Mouse (Mus musculus) frontal cortex, postnatal 25 days (tissue): ENCODE results near the gene Scyl1.

Experiments
- DNase-seq, 2 experiments: peaks; one replicate each; pipeline ENCODE4 v3.0.0; 2022; ENCODE audit warnings: low spot score in 2 of 2

Gene Scyl1

GRCm38 (mm10) chr19:5715793-5716688 is 55.2 kb downstream of the Scyl1 start:
- peak in 1 of 2 experiments; percentile 41 for DNase-seq

DNA sequence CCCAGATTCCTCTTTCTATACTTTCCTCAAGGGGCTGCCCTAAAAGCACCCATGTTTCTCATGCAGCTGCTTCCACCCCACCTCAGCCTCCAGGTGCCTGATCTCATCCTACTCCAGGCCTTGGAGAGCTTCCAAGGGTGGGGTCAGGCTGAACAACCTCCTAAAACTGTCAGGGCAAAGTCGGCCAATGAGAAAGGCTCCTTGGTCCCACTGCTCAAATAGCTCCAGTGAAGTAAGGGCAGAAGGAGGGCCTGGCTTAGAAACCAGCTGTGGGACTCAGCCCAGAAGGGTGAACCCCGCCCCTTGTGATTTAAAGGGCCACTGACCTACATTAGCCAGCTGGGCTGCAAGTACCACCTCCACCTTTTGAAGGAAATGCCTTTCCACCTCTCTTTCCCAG is 57.5 kb downstream of the Scyl1 start:
- DNase-seq = no peak

- no peak for DNase-seq
Measured at GRCm38 (mm10) chr19:5713255-5713654, 58.0 kb downstream of the Scyl1 start.

DNA sequence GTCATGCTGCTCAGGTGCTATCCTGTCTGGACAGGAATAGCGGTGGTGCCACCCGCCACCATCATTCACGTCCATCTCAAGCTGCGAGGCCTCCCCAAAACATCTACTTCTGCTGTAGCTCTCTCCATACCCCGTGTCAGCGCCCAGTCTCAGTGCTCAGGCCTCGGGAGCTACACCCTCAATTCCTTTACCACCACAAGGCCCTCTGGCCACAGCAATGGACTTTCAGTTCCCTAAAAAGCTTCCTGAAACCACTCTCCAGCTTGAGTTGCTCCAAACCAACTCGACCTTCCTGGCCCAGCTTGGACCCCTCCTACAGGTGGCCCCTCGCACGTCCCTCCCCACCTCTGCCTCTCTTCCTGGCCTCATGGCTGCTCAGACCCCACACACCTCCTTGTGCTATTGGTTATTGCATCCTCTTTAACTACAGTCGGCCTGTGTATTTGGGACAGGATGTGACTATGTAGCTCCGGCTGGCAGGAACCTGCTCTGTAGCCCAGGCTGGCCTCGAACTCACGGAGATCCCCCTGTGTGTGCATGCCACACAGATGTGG is 59.2 kb downstream of the Scyl1 start:
- DNase-seq = no peak

GRCm38 (mm10) chr19:5711218-5711617 is 60.0 kb downstream of the Scyl1 start:
- DNase-seq = peak in 1 of 2 experiments; percentile 66

GRCm38 (mm10) chr19:5710581-5710980 is 60.6 kb downstream of the Scyl1 start:
- DNase-seq = no peak

GRCm38 (mm10) chr19:5710068-5710467 is 61.2 kb downstream of the Scyl1 start:
- DNase-seq = no peak
